Mouse (Mus musculus) cerebellum, adult 2 months (tissue): Measurements from ENCODE around the gene Suox. TPM values are rescaled to one million over a fixed set of nuclear protein-coding genes. Genes with fewer than 3 reads are reported as not detected.
A peak's percentile ranks its signal among the peaks of the same experiment; 100 is the strongest.

Experiments used
- DNase-seq, 2 experiments: peaks; one replicate each; pipeline ENCODE4 v3.0.0; 2021
- H3K27ac ChIP-seq: fragments of 200-500 bp; 2 replicates; pipeline ENCODE4 v1.5.1; 2012; ENCODE audit warnings: low read length, control low read depth, inconsistent platforms; ENCODE audit not compliant: insufficient read depth
- H3K27me3 ChIP-seq: fragments of 200-500 bp; 2 replicates; pipeline ENCODE4 v1.6.1; 2012; ENCODE audit warnings: inconsistent platforms, mild to moderate bottlenecking, low read length, moderate library complexity; ENCODE audit not compliant: control insufficient read depth, insufficient read depth
- H3K4me1 ChIP-seq: fragments of 200-500 bp; 2 replicates; pipeline ENCODE4 v1.6.1; 2011; ENCODE audit warnings: low read length; ENCODE audit not compliant: control insufficient read depth, insufficient read depth
- H3K4me3 ChIP-seq: fragments of 200-500 bp; replicated peaks from 2 replicates; pipeline ENCODE3; 2011; ENCODE audit warnings: mild to moderate bottlenecking, low read depth, low read length, control low read depth; ENCODE audit not compliant: insufficient read depth
- CTCF ChIP-seq: fragments of 200-500 bp; IDR thresholded peaks from 2 replicates; pipeline ENCODE4 v1.5.1; 2011; ENCODE audit warnings: low read depth, mild to moderate bottlenecking, control low read depth, low read length, moderate library complexity, borderline replicate concordance; ENCODE audit not compliant: insufficient read depth
- POLR2A ChIP-seq: fragments of 200-500 bp; IDR thresholded peaks from 2 replicates; pipeline ENCODE4 v1.6.1; 2011; ENCODE audit warnings: low read length, control low read depth, borderline replicate concordance; ENCODE audit not compliant: insufficient read depth
- WGBS: fragments of 180-500 bp; shearing (Covaris S2); methylation state at CpG from one replicate; pipeline ENCODE4 v1.1.7; 2018; 5-methylcytosine and 5-hydroxymethylcytosine counted together
- polyA plus RNA-seq: library from polyadenylated mRNA; depleted of rRNA; stranded (reverse); fragments of >200 nt; gene quantifications from 2 replicates; pipeline ENCODE4 v1.2.3, GENCODE M21; 2012

The Suox gene
- polyA plus RNA-seq, 1 experiment: 15.6 TPM

DNA sequence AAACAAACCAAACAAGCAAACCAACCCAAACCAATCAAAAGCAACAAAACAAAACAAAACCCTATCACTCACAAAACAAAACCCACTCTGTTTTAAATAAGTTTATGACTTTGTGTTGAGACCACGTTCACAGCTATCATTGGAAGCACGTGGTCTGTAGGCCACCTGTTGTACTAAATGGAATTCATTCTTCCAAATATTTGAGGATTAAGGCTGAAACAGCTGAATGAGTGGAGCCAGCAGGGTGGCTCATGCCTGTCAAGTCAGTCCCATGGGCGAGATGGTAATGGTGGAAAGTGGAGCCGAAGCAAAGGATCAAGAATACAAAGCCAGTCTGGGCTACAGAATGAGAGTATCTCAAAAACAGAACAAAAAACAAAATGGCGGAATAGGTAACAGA, 26.8 kb upstream of the Suox start:
- TF ChIP-seq POLR2A (no peak), CTCF (no peak)

DNA sequence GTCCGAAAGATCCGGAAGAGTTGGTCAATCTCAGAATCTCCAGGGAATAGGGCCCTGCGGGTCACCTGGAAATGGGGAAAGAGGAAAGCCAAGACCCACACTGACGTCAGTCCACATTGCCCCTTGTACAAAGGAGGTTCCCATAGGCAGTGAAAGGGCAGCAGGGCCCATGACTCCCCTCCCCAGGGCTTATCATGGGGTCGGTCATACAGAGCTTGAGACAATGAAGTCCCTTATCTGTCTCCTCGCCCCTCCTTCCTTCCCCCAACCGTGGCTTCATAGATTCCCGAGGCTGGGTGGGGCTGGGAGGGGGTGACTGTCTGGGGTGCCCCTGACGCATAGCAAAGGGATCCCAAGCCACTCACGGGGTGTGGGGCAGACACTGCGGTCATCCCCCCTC, 25.7 kb upstream of the Suox start:
- 73% methylated on average over 11 of the region's 11 CpGs for WGBS
- no peak for DNase-seq
- TF ChIP-seq POLR2A: no peak
- no peak for TF ChIP-seq CTCF
- no peak overlapping the region for H3K4me3 ChIP-seq
- H3K4me1 ChIP-seq: no peaks in the 10 kb centered on the region; the same call in 1 of the 2 replicates
- no peak overlapping the region for H3K27ac ChIP-seq
- no peaks in the 10 kb centered on the region for H3K27me3 ChIP-seq

More for the DNA sequence above, 26.8 kb upstream of the Suox start:
- no peak overlapping the region for H3K4me3 ChIP-seq
- no peak overlapping the region for H3K27ac ChIP-seq
- no peak for DNase-seq
- no peaks in the 10 kb centered on the region for H3K4me1 ChIP-seq
- H3K27me3 ChIP-seq: no peaks in the 10 kb centered on the region
- 79% methylated on average over 5 of the region's 5 CpGs for WGBS

DNA sequence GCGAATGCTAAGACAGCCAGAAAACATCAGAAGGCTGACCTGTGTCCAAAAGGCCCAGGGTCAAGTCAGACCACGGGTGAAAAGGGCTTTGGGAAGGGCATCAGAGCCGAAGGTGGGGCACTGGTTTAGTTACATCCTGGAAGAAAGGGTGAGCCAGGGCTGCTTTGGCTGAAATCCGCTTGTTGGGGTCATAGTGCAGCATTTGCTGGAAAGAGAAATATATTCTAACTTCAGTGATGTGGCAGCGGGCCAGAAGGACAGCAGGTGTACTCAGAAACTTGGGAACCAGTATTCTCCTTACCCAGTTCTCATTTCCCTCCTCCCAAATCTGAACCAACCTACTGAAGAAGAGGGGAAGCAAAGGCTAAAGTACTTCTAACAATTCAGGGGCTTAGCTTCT, 25.1 kb upstream of the Suox start:
- TF ChIP-seq CTCF: no peak
- no peak for TF ChIP-seq POLR2A
- 76% methylated on average over 5 of the region's 5 CpGs for WGBS
- Histone ChIP-seq H3K27me3 (no peaks in the 10 kb centered on the region), H3K27ac (no peak overlapping the region), H3K4me1 (no peaks in the 10 kb centered on the region; the same call in 1 of the 2 replicates), H3K4me3 (no peak overlapping the region)
- DNase-seq: no peak

DNA sequence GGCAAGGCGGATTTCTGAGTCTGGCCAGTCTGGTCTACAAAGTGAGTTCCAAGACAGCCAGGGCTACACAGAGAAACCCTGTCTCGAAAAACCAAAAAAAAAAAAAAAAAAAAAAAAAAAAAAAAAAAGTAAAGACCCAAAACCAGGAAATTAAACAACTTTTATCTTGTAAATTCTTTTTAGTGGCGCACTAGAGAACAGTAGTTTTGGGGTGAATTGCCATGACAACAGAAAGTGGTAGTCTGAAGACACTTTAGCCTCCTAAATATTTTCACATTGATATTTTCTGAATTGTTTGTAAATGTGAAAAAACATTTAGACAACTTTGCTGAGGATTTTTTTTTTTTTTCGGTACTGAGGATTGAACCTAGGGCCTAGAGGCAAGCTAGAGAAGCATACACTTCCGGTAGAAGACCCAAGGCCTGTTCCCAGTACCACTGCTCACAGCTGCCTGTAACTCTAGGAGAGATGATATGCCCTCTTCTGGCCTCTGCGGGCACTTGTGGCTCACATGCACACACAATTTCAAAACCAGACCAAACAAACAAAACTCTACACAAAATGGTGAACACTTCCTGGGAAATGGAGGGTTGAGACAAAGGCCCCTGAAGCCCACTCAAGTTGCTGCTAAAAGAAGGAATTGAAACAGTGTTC, 23.3 kb upstream of the Suox start:
- peak overlapping the region; percentile 72 for H3K4me3 ChIP-seq
- H3K27me3 ChIP-seq: no peaks in the 10 kb centered on the region
- H3K27ac ChIP-seq: no peak overlapping the region
- no peaks in the 10 kb centered on the region; the same call in 1 of the 2 replicates for H3K4me1 ChIP-seq
- DNase-seq: no peak
- WGBS: 71% methylated on average over 6 of the region's 6 CpGs
- no peak for TF ChIP-seq CTCF
- no peak for TF ChIP-seq POLR2A

DNA sequence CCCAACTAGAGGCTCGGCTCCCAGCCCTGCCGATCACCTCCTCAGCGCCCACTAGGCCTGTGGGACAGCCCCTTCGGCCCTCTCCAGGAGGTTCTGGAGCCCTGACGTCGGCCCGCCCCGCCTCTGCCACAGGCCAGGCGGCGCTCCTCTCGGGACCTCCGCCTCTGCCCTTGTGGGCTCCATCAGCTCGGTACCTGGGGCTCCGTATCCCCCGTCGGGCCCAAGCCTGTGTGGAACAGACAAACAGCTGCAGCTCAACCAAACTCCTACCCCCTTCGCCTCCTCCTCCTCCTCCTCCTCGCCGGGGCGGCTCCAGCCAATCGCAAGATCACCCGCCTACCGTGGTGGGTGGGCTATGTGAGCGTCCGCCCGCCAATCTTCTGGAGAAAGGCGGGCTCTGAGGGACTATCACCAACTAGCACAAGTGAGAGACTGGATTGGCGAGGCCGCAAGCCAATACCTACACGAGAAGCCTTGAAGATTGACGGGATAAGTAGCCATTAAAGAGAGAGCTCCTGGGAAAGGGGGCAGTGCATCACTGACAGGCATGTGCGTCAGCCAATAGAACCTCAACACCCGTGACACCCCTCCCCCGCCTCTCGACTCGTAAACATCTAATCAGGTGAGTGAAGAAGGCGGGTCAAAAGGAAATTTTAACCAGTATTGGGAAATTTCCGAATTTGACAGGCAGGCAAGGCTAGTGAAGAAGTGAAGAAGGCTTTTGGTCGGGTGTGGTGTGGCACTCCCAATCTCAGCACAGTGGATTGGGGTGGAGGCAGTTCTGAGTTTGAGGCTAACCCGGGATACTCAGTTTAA, 22.3 kb upstream of the Suox start, which contains the start of gene Rab5b:
TSS of gene Rab5b (minus strand) at position 273 of the 816 bp plus-strand sequence.
- WGBS: 1% methylated on average over 40 of the region's 40 CpGs
- Histone ChIP-seq H3K4me3 (peak within 1 kb of the TSS; percentile 74), H3K27me3 (no peaks in the 10 kb centered on the region)

DNA sequence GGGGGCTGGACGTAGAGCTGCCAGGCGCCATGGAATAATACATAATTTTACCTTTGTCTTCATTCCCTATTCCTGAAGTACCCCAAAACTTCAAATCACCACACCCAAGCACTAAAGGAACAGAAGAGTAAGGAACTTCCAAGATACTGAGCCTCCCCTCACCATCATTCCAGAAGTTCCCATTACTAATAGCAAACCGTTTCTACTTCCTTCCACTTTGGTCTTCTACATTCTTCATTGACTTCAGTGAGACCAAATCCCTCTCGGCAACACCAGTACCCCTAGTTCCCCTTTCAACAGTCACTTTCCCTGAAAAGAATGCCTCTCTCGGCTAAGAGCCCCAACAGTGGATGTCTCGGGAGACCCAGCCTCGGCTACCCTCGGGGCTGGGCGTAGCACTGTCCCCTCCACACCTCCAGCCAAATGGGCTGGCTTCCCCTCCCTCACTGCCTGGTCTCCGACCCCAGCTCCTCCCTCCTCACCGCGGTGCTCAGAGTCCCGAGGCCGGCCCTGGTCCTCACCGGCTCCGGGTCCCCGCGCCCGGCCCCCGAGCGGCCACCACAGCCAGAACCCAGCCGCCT, 21.6 kb upstream of the Suox start:
- Histone ChIP-seq H3K27me3 (no peaks in the 10 kb centered on the region), H3K27ac (peak overlapping the region; percentile 84), H3K4me3 (peak overlapping the region; percentile 74), H3K4me1 (no peaks in the 10 kb centered on the region; the same call in 1 of the 2 replicates)
- WGBS: under 1% methylated on average over 22 of the region's 22 CpGs
- TF ChIP-seq POLR2A (no peak), CTCF (no peak)
- DNase-seq: no peak

More for the DNA sequence above, 22.3 kb upstream of the Suox start, which contains the start of gene Rab5b:
- Histone ChIP-seq H3K4me1 (no peaks in the 10 kb centered on the region; the same call in 1 of the 2 replicates), H3K27ac (peak within 1 kb of the TSS; percentile 84)
- peak; percentile 99 to 100 for DNase-seq
- no peak for TF ChIP-seq CTCF
- TF ChIP-seq POLR2A: peak; percentile 85

DNA sequence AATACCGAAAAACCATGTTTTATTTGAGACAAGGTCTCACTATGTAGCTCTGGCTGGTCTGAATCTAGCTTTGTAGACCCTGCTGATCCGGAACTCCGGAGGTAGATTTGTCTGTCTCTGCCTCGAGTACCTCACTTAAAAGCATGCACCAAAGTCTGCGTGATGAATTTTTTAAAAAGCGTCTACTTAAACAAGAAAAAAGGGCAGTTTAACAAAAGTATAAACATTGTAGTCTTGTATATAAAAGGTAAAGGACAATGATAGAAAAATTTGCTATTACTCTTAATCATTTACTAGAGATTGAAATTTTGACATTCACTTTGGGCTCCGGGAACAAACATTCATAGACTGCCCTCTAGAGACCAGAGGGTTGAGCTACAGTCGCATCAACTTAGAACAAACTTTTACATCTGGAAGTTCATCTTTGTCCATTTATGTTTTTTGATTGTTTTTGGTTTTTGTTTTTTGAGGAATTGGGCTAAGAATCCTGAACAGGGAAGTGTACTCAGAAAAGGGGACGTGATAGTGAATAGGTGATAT, 666 bp upstream of the Suox start:
- peak in 1 of 2 experiments; percentile 42 for DNase-seq
- peak overlapping the region; percentile 72 for H3K4me3 ChIP-seq
- no peaks in the 10 kb centered on the region for H3K27me3 ChIP-seq
- TF ChIP-seq CTCF (peak; percentile 42; the same call in 1 of the 2 replicates), POLR2A (no peak)
- H3K4me1 ChIP-seq: no peaks in the 10 kb centered on the region; the same call in 1 of the 2 replicates
- H3K27ac ChIP-seq: peak overlapping the region; percentile 68
- under 1% methylated on average over 9 of the region's 9 CpGs for WGBS
